Mouse (Mus musculus) spleen, adult 18-20 months (tissue): ENCODE data around the gene Myo1g.
A peak's percentile ranks its signal among the peaks of the same experiment; 100 is the strongest.
"Not testable (repeated sequence)": the region's sequence is repeated elsewhere in the genome, so short reads cannot be mapped to it uniquely, and the experiment has no call there.

Experiments used
- DNase-seq, 2 experiments: peaks; one replicate each; pipeline ENCODE4 v3.0.0; 2022; ENCODE audit warnings: mixed read lengths in 2 of 2

Myo1g gene

GRCm38 (mm10) chr11:6528186-6529006 is 7.6 kb upstream of the Myo1g start:
- peak; percentile 93 to 100 for DNase-seq

DNA sequence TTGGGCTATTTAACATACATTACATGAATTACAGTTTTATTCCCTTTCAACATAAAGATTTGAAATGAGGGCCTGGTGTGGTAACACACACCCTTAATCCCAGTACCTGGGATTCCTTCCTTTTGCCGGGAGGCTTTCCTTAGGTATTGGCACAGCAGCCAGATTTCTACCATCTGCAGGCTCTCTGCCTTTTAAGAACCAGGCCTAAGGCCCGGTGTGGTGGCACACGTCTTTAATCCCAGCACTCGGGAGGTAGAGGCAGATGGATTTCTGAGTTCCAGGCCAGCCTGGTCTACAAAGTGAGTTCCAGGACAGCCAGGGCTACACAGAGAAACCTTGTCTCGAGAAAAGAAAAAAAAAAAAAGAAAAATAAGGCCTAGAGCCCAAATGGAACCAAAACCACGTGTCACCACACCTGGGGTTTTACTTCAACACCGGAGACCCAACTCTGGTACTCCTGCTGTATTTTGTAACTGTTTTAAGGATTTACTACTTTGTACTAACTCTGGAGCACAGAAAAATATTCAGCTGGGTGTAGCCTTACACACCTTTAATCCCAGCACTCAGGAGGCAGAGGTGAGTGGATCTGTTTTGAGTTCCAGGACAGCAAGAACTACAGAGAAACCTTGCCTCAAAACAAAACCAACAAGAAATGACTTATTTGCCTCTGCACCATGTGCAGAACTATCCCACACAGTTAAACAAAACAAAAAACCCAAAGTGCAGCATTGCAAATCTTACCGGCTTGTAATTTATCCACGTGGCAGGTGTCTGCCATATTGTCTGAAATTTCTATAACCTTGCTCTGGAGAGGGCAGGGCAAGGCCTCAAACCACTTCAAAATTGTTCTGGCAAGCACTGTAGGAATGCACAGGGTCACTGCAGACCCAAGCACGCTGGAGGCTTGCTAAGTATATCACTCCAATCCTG is 6.8 kb upstream of the Myo1g start:
- DNase-seq = no peak

DNA sequence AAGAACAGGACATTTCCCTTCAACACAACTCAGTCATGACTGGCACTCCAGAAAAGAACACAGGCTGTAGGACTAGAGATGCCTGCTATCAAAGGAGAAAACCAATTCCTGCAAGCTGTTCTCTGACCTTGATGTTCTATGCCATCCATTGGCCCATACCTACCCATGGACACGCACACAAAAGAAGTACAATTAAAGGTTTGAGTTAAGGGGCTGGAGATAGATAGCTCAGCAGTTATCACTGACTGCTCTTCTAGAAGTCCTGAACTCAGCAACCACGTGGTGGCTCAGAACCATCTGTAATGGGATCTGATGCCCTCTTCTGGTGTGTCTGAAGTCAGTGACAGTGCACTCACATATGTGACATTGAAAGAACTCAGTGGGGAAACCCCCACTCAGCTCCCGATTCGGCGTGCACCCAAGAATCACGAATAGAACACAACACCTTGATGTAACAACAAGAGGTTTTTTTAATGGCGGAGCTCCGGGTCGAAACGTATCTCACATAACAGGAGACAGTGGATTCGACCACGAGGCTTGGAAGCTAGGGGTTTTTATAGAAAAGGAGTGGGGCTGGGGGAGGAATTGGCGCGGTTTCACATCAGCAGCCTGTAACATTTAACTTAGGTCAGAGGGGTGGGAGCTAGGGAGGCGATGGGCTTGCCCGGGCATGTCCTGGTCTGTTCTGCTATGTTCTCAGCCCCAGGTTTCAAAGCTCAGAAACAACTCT is 5.9 kb upstream of the Myo1g start:
- DNase-seq = not testable (repeated sequence)

- DNase-seq = no peak
These were observed 4.5 kb upstream of the Myo1g start for GRCm38 (mm10) chr11:6525241-6525640.

DNA sequence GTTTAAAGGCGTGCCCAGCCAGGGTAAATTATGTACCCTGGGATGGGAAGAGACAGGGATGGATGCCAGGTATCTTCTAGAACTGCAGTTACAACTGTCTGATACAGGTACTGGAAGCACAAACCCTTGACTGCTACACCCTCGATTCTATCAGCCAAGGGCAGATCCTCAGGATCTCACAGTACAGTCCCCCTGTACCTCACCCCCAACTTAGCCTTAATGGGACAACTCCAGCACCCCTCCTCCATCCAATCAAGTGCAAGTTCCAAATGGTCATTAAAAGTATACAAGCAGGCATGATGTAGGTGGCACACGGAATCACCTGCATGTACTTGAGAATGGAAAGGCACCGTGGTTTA is 4.1 kb upstream of the Myo1g start:
- DNase-seq = no peak

- DNase-seq = no peak
These were observed 3.6 kb upstream of the Myo1g start for GRCm38 (mm10) chr11:6524165-6524879.

DNA sequence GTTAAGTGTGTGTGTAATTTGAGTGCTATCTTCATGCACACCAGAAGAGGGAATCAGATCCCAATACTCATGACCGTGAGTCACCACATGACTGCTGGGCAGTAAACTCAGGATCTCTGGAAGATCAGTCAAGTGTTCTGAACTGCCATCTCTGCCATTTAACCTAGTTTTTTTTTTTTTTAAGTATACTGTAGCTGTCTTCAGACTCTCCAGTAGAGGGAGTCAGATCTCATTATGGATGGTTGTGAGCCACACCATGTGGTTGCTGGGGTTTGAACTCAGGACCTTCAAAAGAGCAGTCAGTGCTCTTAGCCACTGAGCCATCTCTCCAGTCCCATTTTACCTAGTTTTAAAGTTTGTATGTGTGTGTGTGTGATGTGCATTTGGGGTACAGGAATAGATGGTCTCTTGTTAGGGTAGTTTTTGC is 2.9 kb upstream of the Myo1g start:
- DNase-seq = no peak

- peak; percentile 41 to 42 for DNase-seq
These were observed 2.2 kb upstream of the Myo1g start for GRCm38 (mm10) chr11:6522782-6523525.

DNA sequence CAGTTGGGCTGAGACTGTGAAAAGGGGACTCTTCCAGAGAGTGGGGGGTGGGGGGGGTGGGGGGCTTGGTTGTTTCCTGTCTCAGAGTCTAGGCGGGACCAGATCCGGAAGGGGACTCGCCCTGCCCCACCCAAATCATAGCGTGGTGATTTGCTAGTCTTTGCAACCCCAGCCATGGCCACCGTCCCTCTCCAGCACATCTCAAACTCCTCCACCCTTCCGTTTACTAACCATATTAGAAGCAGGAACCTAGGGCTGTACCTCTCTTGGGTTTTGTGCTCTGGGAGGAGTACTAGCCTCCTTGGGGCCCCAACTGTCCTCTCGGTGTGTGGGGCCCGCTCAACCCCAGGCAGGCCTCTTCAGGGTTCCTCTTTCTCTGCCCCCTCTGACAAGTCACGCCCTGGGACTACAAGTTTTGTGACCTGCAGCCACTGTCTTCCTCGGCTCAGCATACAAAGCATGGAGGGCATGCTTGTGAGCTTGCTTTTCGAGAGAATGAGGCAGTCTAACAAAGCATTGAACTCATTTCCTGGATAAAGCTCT is 1.2 kb downstream of the Myo1g start:
- DNase-seq = peak; percentile 52 to 55

DNA sequence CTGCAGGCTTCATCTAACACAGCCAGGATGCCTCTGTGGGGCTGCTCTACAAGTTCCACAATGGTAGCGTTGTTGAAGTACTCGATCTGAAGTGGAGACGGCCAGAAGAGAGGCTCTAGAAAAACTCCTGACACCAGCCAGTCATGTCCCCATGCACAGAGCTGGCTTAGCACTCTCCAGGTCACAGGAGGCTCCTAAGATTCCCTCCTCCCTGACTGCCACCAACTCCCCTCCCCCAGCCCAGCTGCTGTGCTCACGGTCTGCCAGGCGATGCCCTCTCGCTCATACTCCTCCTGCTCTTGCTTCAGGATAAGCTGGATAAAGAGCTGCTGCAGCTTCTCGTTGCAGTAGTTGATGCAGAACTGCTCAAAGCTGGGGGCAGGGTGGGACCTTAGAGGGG is 5.9 kb downstream of the Myo1g start:
- DNase-seq = no peak

DNA sequence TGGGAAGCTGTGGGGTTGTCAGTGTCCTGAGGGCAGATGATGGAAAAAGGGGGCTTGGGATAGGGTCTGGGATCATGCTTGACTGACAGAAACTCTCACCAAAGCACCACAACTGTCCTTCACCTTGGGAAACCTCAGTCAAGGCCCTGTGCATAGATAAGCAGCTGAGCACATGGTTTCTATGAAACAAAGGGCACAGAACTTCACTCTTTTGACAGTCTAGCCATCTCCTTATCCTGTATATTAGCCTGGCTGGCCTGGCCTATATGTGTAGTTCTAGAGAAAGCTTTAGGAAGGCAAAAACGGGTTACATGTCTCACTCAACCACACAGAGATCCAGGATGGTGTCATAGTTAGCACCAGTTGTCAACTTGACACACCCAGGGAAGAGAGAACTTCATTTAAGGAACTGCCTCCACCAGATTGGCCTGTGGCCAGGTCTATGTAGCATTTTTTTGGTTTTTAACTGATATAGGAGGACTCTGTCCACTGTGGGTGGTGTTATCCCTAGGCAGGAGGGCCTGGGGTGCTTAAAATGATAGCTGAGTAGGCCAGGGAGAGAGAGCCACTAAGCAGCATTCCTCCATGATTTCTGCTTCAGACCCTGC is 12.4 kb downstream of the Myo1g start:
- no peak for DNase-seq

DNA sequence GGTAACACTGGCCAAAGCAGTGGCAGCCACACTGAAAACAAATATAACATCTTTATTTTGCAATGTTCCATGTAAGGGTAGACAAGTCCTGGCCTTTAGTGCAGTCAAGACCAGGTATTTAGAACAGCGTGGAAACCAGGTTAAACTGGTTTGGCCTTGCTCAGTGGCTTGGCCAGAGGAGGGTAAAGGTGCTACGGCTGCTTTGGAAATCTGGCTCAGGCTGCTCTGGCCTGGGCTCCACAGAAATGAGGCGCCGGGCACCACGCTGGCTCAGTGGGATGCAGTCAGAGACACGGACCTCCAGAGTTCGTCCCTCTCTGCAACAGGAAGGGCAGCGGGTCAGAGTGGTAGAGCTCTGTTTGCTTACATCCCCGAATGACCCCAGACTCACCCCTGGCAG is 14.2 kb downstream of the Myo1g start:
- no peak for DNase-seq

DNA sequence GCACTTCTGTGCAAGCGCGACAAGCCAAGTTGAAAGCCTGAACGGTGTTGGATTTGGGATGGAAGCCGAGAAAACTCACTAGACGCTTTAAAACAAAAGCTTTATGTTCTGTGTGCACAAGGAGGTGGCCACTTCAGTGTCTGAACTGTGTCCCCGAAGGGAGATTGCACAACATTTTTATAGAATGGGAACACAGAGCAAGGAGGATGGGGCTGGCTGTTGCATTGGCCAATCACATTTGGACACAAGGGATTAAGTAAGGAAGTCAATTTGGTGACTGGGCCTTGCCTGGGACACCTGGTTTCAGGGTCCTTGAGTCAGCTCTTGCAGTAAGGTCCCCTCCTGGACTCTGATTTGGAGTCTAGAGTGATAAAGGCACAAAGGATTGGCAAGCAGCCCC is 16.1 kb downstream of the Myo1g start:
- no peak for DNase-seq

- DNase-seq = no peak
These were observed 16.5 kb downstream of the Myo1g start for GRCm38 (mm10) chr11:6504226-6504625.

DNA sequence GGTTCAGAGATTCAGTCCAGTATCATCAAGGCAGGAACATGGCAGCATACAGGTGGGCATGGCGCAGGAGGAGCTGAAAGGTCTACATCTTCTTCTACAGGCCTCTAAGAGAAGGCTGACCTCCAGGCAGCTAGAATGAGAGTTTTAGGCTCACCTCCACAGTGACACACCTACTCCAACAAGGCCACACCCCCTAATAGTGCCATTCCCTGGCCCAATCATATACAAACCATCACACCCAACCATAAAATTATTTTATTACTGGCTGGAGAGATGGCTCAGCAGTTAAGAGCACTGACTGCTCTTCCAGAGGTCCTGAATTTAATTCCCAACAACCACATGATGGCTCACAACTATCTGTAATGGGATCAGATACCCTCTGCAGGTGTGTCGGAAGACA is 18.3 kb downstream of the Myo1g start:
- DNase-seq = no peak

DNA sequence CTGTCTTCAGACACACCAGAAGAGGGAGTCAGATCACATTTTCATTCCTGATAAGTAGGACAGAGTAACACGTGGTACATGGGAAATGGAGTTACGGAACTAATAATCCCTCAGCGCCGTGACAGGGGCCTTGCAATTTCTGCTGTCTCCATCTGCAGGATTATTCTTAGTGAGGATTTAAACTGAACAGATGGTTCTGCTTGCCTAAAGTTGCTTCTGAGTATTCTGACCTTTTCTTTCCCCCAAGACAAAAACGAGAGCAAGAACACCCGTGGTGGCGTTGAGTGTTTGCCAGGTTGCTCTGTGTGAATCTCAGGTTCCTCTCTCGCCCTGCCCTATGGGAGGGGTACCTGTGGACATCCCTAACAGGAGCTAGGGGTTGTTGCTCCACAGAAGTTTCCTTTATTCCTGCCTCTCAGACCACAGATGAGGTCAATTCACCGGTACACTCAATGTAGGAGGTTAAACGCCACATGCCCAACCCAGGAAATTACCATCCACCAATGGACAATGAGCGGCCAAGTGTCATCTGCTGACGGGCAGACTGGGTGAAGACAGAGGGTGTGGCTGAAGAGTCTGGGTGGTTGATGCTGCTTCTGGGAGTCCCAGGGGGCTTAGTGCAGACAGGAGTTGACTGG is 23.3 kb downstream of the Myo1g start:
- DNase-seq = peak; percentile 37 to 51

DNA sequence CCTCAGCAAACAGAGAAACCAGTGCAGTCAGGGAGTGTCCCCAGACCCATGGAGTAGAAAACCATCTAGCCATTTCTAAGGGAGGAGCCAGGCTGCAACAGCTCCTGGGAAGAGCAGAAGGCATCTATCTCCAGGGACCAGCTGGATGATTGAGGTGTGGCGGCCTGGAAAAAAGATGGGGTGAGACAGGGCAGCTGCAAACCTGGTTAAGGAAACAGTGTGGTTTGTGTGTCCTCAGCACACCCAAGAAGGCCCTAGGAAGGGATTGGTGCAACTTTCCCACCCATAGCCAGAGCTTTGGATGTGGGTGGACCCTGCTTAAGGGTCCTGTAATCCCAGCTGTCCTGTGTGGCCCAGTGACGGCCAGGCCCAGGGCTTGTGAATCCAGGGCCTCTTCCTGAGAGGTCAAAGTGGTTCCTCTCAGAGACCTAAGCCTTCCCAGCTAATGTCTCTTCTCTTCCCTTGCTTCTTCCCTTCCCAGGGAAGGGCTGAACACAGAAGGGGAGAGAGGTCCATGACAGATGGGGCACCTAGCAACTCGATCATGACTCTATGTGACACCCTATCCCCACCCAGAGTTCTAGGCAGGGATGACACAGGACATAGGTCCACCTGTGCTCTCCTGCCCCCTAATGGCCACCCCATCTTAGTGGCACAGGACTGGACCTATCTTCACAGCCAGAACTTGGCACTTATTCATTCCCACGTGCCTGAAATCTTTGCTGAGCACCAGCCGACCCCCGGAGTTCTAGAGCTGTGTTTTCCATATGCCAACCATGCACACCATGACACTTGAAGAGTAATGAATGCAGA is 30.9 kb downstream of the Myo1g start:
- DNase-seq = peak; percentile 36 to 62

DNA sequence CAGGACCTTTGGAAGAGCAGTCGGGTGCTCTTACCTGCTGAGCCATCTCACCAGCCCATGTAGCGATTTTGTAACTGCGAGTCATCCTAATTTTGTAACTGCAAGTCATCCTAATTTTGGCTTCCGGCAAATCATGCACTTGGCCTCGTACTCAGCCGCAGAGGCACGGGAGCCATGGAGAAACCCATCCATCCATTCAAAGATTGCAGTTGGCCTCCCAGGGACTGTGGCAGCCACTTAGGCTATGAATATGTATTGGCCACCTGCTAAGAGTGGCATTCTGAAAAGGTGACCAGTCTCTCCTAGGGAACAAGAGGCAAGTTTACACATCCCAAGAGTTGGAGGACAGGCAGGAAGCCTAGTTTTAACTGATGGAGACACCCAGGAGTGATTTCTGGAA is 31.5 kb downstream of the Myo1g start:
- DNase-seq = no peak

DNA sequence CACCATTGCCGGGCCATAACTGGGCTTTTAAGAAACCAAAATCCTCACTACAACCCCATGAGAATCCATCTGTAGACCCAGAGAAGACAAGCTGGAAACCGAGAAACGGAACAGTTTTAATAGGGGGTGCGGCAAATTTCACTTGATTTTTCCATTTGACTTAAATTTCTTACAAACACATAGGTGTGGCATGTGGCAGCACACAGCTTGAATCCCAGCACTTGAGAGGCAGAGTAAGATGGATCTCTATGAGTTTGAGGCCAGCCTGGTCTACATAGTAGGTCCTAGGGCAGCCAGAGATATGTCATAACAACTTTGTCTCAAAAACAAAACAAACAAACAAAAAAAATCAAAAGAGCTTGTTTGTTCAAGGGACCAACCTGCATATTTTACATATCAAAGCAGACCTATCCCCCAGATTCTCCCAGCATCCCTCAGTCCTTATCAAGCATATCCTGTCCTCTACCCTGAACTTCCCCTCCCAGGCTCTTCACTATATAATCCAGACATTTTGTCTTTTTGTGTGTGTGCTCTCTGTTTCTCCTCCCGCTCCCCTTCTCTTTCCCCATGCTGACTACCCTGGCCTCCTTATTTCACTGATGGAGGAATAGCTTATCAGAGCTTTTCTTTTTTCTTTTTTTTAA is 32.6 kb downstream of the Myo1g start:
- DNase-seq = no peak
